Mouse (Mus musculus) left cerebral cortex, adult 11 months (tissue): ENCODE results near the gene Rad51b.

ENCODE experiments used
- DNase-seq: peaks from one replicate; pipeline ENCODE4 v3.0.0; 2022; ENCODE audit warnings: low spot score

Gene Rad51b

GRCm38 (mm10) chr12:79436892-79437291, 139.8 kb downstream of the Rad51b start:
- DNase-seq = no peak

- DNase-seq = no peak
Measured at GRCm38 (mm10) chr12:79437572-79437971, 140.5 kb downstream of the Rad51b start.

GRCm38 (mm10) chr12:79439961-79440360, 142.9 kb downstream of the Rad51b start:
- DNase-seq = no peak

DNA sequence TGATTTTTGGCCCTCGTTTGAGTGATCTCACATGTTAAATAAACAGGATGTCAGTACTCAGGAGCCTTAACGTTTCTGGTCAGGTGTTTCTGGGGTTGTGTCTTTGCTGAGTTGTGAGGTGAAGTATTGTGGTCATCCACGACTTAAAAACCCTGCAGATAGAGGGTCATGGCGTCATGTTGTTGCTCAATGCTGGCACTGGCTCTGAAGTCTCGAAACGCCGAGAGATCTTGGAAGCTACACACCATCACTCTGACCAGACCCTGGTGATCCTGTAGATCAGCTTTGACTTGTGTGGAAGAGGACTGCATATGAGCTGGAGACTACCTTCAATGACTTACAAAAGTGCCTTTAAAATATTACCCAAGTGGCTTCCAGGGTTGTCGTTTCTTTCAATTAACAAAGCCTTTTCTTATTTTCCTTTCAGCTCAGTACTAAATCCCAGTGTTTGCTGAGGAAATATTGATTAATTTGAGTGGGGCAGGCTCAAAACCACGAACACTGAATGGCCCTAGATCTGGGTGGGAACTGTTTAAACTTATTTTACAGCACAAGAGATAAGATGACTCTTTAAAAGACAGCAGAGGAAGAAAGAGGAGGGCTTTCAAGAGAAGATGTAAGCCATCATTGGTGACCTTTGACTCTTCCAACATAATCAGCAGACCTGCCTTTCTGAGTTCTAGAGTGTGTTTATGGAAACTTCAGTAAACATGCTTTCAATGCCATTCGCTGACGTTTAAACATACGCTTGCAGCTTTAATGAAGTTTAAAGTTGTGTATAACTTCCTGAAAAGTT, 144.3 kb downstream of the Rad51b start:
- DNase-seq = no peak

DNA sequence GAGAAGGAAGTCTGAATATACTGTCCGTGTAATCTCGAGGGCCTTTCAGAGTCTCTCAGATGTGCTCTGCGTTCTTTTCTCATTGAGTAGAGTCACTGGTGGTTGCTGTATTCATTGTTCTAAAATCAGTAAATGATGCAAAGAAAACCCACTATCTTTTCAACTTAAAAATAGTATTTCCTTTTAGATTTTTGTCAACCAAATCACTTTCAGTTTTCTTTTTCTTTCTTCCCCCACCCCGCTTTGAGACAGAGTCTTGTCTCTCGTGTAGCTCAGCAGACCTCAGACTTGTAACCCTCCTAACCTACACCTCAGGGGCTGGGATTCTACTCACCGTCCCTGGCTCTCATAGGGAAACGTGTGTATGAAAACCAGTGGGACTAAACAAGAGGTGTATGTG, 145.0 kb downstream of the Rad51b start:
- no peak for DNase-seq

GRCm38 (mm10) chr12:79442836-79443390, 145.8 kb downstream of the Rad51b start:
- no peak for DNase-seq

DNA sequence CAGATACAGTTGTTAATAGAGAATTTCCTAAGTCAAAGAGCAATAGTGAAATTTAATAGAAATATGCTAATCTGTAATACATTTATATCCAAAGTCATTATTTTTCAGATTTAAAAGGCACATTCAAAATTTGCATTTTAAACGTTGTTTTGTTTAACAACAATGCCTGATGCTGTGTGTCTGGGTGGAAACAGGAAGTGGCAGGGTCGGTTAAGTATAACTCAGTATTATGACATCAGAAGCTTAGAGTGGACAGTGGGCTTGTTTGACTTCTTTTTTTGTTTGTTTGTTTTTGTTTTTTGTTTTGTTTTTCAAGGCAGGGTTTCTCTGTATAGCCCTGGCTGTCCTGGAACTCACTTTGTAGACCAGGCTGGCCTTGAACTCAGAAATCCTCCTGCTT, 147.6 kb downstream of the Rad51b start:
- no peak for DNase-seq

- DNase-seq = no peak
Measured at GRCm38 (mm10) chr12:79447039-79447438, 150.0 kb downstream of the Rad51b start.

DNA sequence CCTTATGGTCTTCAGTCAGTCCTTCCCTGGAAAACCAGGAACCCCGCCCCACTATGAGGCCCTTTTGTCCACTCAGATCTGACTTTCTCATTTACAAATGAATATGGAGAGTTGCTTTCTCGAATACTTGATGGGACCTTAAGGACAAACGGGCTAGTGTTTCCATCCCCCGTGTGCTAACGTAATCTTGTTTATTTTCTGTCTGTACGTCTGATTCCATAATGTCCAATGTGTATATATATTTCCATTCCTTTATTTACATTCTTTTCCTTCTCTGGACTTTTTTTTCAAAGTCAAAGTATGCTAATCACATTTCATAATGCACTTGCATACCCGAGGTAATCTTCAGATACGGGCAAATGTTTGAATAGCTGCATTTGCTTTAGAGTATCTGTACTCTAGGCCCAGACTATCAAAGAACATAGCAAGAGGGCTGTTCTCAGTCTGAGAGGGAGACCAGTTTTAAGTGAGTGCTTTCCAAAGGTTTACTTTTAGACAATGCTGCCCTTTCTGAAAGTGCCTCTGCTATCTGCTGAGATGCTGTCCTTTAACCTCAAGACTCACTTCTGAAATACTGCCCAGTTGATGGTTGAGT, 152.8 kb downstream of the Rad51b start:
- DNase-seq = no peak

DNA sequence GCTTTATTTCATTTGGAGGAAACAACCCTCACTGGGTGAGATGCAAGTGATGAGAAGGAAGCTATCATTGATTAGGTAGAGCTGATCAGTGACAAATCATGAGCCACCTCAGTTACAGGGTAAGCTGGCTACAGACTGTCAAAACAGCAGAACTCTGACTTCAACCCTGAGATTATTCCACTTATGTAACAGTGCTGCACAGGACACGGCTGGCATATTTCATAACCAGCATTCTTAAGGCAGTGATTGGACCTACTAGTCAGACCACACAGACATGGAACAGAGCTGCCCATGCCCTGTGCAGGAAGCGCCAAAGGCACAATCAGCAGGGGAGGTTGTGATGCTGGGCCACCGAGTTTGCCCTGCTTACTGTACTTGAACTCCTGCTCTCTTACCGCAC, 155.8 kb downstream of the Rad51b start:
- DNase-seq = no peak

DNA sequence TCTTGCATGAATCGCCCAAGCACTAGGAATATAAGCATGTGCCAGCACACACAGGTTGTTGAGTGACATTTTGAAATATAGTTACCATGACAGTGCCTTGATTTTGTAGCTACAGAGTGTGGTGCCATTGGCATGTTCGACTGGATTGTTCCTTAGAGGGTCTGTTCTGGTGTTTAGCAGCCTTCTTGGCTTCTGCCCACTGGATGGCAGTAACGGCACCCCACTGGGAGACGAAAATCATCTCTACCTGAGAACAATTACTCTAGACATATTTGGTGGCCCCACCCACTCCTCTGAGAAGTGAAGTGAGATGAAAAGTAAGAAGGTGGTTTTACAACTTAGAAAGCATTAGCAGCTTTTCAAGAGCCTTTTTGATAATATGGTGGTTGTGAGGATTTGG, 156.9 kb downstream of the Rad51b start:
- DNase-seq = no peak

DNA sequence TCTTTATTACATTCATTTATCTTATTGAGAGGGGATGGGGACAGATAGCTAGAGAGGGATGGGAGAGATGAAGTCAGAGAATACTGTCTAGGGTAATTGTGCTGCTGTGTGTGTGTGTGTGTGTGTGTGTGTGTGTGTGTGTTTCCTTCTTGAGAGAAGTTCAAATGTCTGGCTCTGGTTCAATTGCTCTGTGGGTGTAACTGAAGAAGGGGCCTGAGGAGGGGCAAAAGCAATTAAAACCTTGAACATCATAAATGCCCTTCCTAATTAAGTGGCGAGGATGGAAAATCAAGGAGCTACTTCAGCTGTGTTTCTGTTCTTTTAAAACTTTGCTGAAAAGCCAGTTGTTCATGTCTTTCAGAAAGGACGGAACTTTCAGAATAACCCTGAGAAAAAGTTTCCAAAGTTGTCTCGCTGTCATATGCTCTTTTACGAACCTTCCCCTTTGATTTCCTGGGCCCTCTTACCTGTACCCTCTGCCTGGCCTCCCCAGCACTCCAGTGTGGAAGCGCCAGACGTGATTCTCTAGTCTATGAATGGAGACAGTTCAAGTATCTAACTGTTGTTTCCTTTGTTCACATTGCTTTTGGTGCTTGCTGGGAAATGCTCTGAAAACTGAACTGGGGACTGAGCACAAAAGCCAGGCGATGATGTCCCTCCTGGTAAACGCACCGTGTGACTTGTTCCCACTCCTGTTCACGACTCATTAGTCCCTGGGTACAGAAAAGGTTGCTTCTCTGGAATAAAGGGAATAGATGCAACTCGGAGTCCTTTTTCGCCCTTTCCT, 158.2 kb downstream of the Rad51b start:
- no peak for DNase-seq

DNA sequence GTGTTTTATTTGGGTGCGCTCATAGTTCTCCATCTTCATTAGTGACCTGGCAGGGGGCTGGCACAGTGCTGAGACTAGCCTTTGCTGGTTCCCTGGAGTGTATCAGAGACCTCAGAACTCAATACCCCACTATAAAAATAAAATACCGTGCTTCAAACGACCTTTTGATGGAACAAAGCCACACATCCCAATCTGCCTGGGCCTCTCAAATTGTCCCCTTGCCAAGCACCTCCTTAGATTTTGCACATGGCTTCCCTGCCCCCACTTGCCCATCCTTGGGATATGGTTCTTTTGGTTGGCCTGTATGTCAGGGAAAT, 158.7 kb downstream of the Rad51b start:
- DNase-seq = no peak

DNA sequence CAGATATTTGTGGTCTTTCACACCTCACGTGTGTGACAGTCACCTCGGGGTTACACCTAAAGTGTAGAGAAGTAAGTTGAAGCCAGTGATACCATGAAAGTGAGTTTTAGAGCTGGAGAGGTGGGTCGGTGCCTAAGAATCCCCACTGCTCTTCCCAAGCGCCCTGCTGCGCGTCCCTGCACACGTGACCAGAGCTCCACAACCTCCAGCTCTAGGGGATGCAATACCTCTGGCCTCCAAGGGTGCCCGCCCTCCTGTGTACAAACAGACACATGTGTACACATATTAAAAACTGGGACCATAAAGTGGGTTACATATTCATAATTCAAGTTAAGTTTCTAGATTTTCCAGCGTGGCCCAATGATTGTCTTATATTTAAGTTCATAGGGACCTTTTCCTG, 159.2 kb downstream of the Rad51b start:
- DNase-seq = no peak

DNA sequence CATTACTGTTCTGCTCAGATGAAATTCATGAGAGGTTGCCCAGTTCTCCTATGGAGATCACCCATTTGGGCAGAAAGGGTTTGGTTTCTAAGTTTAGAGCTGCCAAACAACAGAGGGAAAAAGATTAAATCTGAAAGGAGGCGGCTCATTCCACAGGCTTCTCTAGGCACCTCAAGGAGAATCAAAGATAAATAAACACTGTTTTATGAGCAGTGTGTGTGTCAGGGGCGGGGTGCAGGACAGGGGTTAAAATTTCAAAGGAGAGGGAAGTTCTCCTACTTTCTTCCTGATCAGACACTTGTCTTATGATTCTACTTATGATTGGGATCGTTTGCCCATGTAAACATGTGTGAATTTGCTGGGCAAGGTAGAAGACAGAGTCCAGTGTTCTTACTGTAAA, 166.3 kb downstream of the Rad51b start:
- DNase-seq = no peak

- no peak for DNase-seq
Measured at GRCm38 (mm10) chr12:79470113-79470512, 173.0 kb downstream of the Rad51b start.

DNA sequence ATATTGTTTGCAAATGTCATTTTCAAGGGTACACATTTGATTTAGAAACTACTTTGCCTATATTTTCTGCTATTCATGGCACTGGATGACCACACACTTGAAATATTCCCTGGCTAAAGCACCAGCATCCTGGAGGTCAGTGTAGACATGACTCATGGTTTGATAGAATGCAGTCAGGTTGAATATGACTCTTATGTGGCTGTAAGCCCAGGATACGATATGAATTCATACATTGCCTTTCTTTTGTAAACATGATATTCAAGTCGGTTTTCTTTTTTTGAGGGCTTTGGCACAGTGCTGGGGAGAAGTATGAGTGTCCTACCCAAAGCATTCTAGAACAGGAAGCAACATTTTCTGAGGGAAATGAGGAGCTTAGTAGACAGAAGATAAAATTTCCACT, 174.8 kb downstream of the Rad51b start:
- DNase-seq = no peak

- no peak for DNase-seq
Measured at GRCm38 (mm10) chr12:79476413-79477046, 179.4 kb downstream of the Rad51b start.

DNA sequence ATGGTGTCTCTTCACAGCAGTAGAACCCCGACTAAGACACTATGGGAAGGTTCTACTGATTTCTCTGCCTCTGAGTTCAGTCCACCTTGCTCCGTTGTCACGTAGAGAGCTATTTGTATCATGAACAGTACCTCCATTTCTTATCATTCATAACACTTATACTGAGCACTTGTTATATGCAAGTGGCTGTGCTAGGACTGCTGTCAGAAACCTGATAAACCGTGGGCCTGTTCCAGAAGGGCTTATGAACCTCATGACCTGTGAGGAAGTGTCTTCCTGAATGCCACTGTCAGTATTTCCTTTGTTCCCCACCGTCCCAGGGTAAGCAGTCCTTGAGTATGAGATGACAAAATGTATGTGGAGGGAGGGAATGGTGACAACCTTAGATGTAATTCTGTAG, 181.7 kb downstream of the Rad51b start:
- DNase-seq = no peak

GRCm38 (mm10) chr12:79485501-79485900, 188.4 kb downstream of the Rad51b start:
- no peak for DNase-seq

- DNase-seq = no peak
Measured at GRCm38 (mm10) chr12:79488590-79489242, 191.6 kb downstream of the Rad51b start.

DNA sequence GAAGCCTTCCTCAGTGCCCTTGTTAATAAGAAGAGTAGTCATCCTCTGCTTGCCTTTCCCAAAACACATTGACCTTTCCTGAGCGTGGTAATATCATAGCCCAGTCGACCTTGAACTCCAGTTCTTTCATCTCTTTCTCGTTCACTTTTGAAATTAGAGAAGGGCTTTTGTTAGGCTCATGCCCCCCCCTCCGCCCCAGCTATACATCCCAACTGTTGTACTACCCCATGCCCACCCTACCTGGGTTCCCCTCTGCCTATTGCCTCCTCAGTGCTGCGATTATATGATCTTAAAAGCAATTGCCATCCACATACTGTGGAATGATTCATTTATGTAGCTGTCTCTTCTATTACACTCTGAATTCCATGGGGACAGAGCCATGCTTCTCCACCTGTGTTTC, 193.5 kb downstream of the Rad51b start:
- no peak for DNase-seq
